In the genomic region with DNA sequence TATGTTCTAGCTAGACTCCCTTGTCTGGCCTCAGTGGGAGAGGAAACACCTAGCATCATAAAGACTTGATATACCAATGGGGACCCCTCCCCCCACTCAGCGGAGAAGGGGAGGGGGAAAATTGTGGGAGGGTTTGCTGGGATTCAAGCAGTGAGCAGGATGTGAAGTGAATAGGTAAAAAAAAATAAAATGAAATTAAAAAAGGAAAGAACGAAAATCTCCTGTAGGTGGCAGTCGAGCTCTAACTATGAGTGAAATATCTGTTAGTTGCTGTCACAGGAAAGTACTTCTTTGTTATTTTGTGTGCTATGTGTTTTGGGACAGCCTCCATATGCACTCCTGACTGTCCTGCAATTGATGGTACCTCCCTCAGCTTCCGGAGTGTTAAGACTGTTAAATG, we compare ENCODE assay signal across 8 mouse cellular contexts.
DNase-seq lines count a peak whose midpoint lies in the region; ATAC-seq and TF ChIP-seq lines count a peak whose summit lies in the region.

No protein-coding gene starts in this region.

- H3K4me2 ChIP-seq in forebrain, embryonic 16.5 days (ENCODE audit: low read length): no peak overlapping the region
- no peak overlapping the region for H3K4me2 ChIP-seq in midbrain, embryonic 13.5 days (replicated peaks)

- H3K4me1 ChIP-seq in forebrain, embryonic 16.5 days (replicated peaks; ENCODE audit: control insufficient read depth, insufficient read depth, low read length): no peaks in the 10 kb centered on the region
- 0 out of 2 replicates have a peak, but pooled peaks cover 2% of the 10 kb centered on the region for H3K4me1 ChIP-seq in midbrain, embryonic 13.5 days (replicated peaks)

- H3K36me3 ChIP-seq in forebrain, embryonic 16.5 days (ENCODE audit: control insufficient read depth, insufficient read depth): no peaks in the 10 kb centered on the region
- no peaks in the 10 kb centered on the region for H3K36me3 ChIP-seq in midbrain, embryonic 13.5 days

- no peak overlapping the region for H3K27ac ChIP-seq in left cerebral cortex, adult 2 months
- H3K27ac ChIP-seq in forebrain, embryonic 16.5 days (ENCODE audit: low read length): no peak overlapping the region
- no peak overlapping the region for H3K27ac ChIP-seq in midbrain, embryonic 13.5 days

- H3K9me3 ChIP-seq in forebrain, embryonic 16.5 days (ENCODE audit: control insufficient read depth, low read length): no peaks in the 10 kb centered on the region
- H3K9me3 ChIP-seq in midbrain, embryonic 13.5 days: no peaks in the 10 kb centered on the region

- no peak overlapping the region for H3K9ac ChIP-seq in forebrain, embryonic 16.5 days (replicated peaks; ENCODE audit: low read depth, low read length)
- H3K9ac ChIP-seq in midbrain, embryonic 13.5 days (replicated peaks): no peak overlapping the region

- intact Hi-C loops in left cerebral cortex, adult 2 months (cut with DNase I): loop anchor here (5.0 kb wide), 1 partner anchor 1685 kb away; no protein-coding TSS in a partner anchor

- DNase-seq in left cerebral cortex, adult 2 months (ENCODE audit: extremely low spot score in 1 of 2, low spot score in 2 of 2): no peak
- no peak for DNase-seq in left cerebral cortex, adult 11 months (ENCODE audit: low spot score)
- peak; percentile 14 for DNase-seq in ZHBTc4 (ENCODE audit: low read depth, low spot score)
- DNase-seq in spleen, postnatal 14 days (ENCODE audit: low spot score in 2 of 2): no peak
- DNase-seq in adrenal gland, postnatal 36 days: no peak
- no peak for DNase-seq in thymus, postnatal 14 days

- WGBS in forebrain, embryonic 16.5 days: 20% methylated on average over 4 of the region's 4 CpGs
- WGBS in midbrain, embryonic 13.5 days: 20% methylated on average over 4 of the region's 4 CpGs

- no peak overlapping the region for H3K4me3 ChIP-seq in left cerebral cortex, adult 2 months
- no peak overlapping the region for H3K4me3 ChIP-seq in forebrain, embryonic 16.5 days (replicated peaks; ENCODE audit: low read length)
- H3K4me3 ChIP-seq in midbrain, embryonic 13.5 days (replicated peaks): no peak overlapping the region

- no peaks in the 10 kb centered on the region for H3K27me3 ChIP-seq in forebrain, embryonic 16.5 days (replicated peaks; ENCODE audit: control insufficient read depth, insufficient read depth, low read length)
- H3K27me3 ChIP-seq in midbrain, embryonic 13.5 days: no peaks in the 10 kb centered on the region

- 0 out of 2 replicates have a peak, but pooled peaks have one; percentile 28 for ATAC-seq in forebrain, embryonic 16.5 days
- ATAC-seq in midbrain, embryonic 13.5 days: peak; percentile 62; the same call in 1 of the 2 replicates

- peak; percentile 63 for TF ChIP-seq CTCF in left cerebral cortex, adult 2 months (IDR thresholded peaks at IDR 0.05)
